Mouse (Mus musculus): ENCODE data around the gene Plagl1. TPM values are rescaled to one million over a fixed set of nuclear protein-coding genes. Genes with fewer than 3 reads are reported as not detected.

The Plagl1 gene
- polyA plus RNA-seq, 1 experiment = 12.4 TPM

- Histone ChIP-seq H3K36me3 (ENCODE audit: control insufficient read depth, insufficient read depth, low read length) (no peaks in the 10 kb centered on the region), H3K27me3 (ENCODE audit: control insufficient read depth, insufficient read depth, low read length) (no peaks in the 10 kb centered on the region), H3K4me1 (replicated peaks; ENCODE audit: control insufficient read depth, insufficient read depth, low read length) (no peaks in the 10 kb centered on the region; the same call in 1 of the 2 replicates), H3K27ac (ENCODE audit: control insufficient read depth, insufficient read depth, low read length) (no peak overlapping the region), H3K4me3 (ENCODE audit: control insufficient read depth, insufficient read depth, low read length) (no peak overlapping the region)
- no peak for TF ChIP-seq CTCF (IDR thresholded peaks at IDR 0.05; ENCODE audit: borderline replicate concordance, control insufficient read depth, extremely low read depth, insufficient read depth, low read length, poor library complexity)
- no peak for TF ChIP-seq POLR2A (IDR thresholded peaks at IDR 0.05; ENCODE audit: control insufficient read depth, extremely low read depth, insufficient read depth, low read length, poor library complexity)
- no peak for DNase-seq
- 95% methylated on average over 6 of the region's 6 CpGs for WGBS
Measured at GRCm38 (mm10) chr10:13056863-13057381, 3.4 kb upstream of the Plagl1 start.

- no peak overlapping the region for H3K4me3 ChIP-seq (ENCODE audit: control insufficient read depth, insufficient read depth, low read length)
- no peak for TF ChIP-seq POLR2A (IDR thresholded peaks at IDR 0.05; ENCODE audit: control insufficient read depth, extremely low read depth, insufficient read depth, low read length, poor library complexity)
- no peak for TF ChIP-seq CTCF (IDR thresholded peaks at IDR 0.05; ENCODE audit: borderline replicate concordance, control insufficient read depth, extremely low read depth, insufficient read depth, low read length, poor library complexity)
- no peak overlapping the region; the same call in 1 of the 2 replicates for H3K27ac ChIP-seq (ENCODE audit: control insufficient read depth, insufficient read depth, low read length)
- H3K36me3 ChIP-seq (ENCODE audit: control insufficient read depth, insufficient read depth, low read length) = no peaks in the 10 kb centered on the region
- no peak for DNase-seq
- H3K4me1 ChIP-seq (replicated peaks; ENCODE audit: control insufficient read depth, insufficient read depth, low read length) = no peaks in the 10 kb centered on the region; the same call in 1 of the 2 replicates
- WGBS = 64% methylated on average over 46 of the region's 46 CpGs
- H3K27me3 ChIP-seq (ENCODE audit: control insufficient read depth, insufficient read depth, low read length) = no peaks in the 10 kb centered on the region
Measured at GRCm38 (mm10) chr10:13060821-13061671, 742 bp downstream of the Plagl1 start.

- H3K4me1 ChIP-seq (replicated peaks; ENCODE audit: control insufficient read depth, insufficient read depth, low read length) = no peaks in the 10 kb centered on the region; the same call in 1 of the 2 replicates
- no peak for DNase-seq
- no peak overlapping the region for H3K4me3 ChIP-seq (ENCODE audit: control insufficient read depth, insufficient read depth, low read length)
- H3K27ac ChIP-seq (ENCODE audit: control insufficient read depth, insufficient read depth, low read length) = no peak overlapping the region
- H3K27me3 ChIP-seq (ENCODE audit: control insufficient read depth, insufficient read depth, low read length) = no peaks in the 10 kb centered on the region
- 31% methylated on average over 8 of the region's 8 CpGs for WGBS
- TF ChIP-seq CTCF (IDR thresholded peaks at IDR 0.05; ENCODE audit: borderline replicate concordance, control insufficient read depth, extremely low read depth, insufficient read depth, low read length, poor library complexity) (no peak), POLR2A (IDR thresholded peaks at IDR 0.05; ENCODE audit: control insufficient read depth, extremely low read depth, insufficient read depth, low read length, poor library complexity) (no peak)
- H3K36me3 ChIP-seq (ENCODE audit: control insufficient read depth, insufficient read depth, low read length) = no peaks in the 10 kb centered on the region
Measured at GRCm38 (mm10) chr10:13062373-13062772, 2.1 kb downstream of the Plagl1 start.

- WGBS = 87% methylated on average over 7 of the region's 7 CpGs
- no peak overlapping the region for H3K4me3 ChIP-seq (ENCODE audit: control insufficient read depth, insufficient read depth, low read length)
- no peak for TF ChIP-seq CTCF (IDR thresholded peaks at IDR 0.05; ENCODE audit: borderline replicate concordance, control insufficient read depth, extremely low read depth, insufficient read depth, low read length, poor library complexity)
- no peak overlapping the region for H3K27ac ChIP-seq (ENCODE audit: control insufficient read depth, insufficient read depth, low read length)
- DNase-seq = no peak
- no peaks in the 10 kb centered on the region for H3K36me3 ChIP-seq (ENCODE audit: control insufficient read depth, insufficient read depth, low read length)
- H3K27me3 ChIP-seq (ENCODE audit: control insufficient read depth, insufficient read depth, low read length) = no peaks in the 10 kb centered on the region
- H3K4me1 ChIP-seq (replicated peaks; ENCODE audit: control insufficient read depth, insufficient read depth, low read length) = no peaks in the 10 kb centered on the region; the same call in 1 of the 2 replicates
Measured at GRCm38 (mm10) chr10:13063457-13063856, 3.2 kb downstream of the Plagl1 start.

- Histone ChIP-seq H3K4me1 (replicated peaks; ENCODE audit: control insufficient read depth, insufficient read depth, low read length) (no peaks in the 10 kb centered on the region; the same call in 1 of the 2 replicates), H3K4me3 (ENCODE audit: control insufficient read depth, insufficient read depth, low read length) (no peak overlapping the region), H3K36me3 (ENCODE audit: control insufficient read depth, insufficient read depth, low read length) (no peaks in the 10 kb centered on the region), H3K27me3 (ENCODE audit: control insufficient read depth, insufficient read depth, low read length) (no peaks in the 10 kb centered on the region), H3K27ac (ENCODE audit: control insufficient read depth, insufficient read depth, low read length) (no peak overlapping the region)
- WGBS = 74% methylated on average over 3 of the region's 3 CpGs
- TF ChIP-seq POLR2A (IDR thresholded peaks at IDR 0.05; ENCODE audit: control insufficient read depth, extremely low read depth, insufficient read depth, low read length, poor library complexity) (no peak), CTCF (IDR thresholded peaks at IDR 0.05; ENCODE audit: borderline replicate concordance, control insufficient read depth, extremely low read depth, insufficient read depth, low read length, poor library complexity) (no peak)
- no peak for DNase-seq
Measured at GRCm38 (mm10) chr10:13065129-13065752, 4.9 kb downstream of the Plagl1 start.

GRCm38 (mm10) chr10:13071031-13071430 is 10.7 kb downstream of the Plagl1 start:
- DNase-seq = no peak
- Histone ChIP-seq H3K27ac (ENCODE audit: control insufficient read depth, insufficient read depth, low read length) (no peak overlapping the region), H3K27me3 (ENCODE audit: control insufficient read depth, insufficient read depth, low read length) (no peaks in the 10 kb centered on the region), H3K36me3 (ENCODE audit: control insufficient read depth, insufficient read depth, low read length) (no peaks in the 10 kb centered on the region), H3K4me3 (ENCODE audit: control insufficient read depth, insufficient read depth, low read length) (no peak overlapping the region), H3K4me1 (replicated peaks; ENCODE audit: control insufficient read depth, insufficient read depth, low read length) (no peaks in the 10 kb centered on the region)
- TF ChIP-seq POLR2A (IDR thresholded peaks at IDR 0.05; ENCODE audit: control insufficient read depth, extremely low read depth, insufficient read depth, low read length, poor library complexity) = no peak
- TF ChIP-seq CTCF (IDR thresholded peaks at IDR 0.05; ENCODE audit: borderline replicate concordance, control insufficient read depth, extremely low read depth, insufficient read depth, low read length, poor library complexity) = no peak
- WGBS = 94% methylated on average over 2 of the region's 2 CpGs
